Mouse (Mus musculus) bone marrow macrophage, adult 2 months (primary cell): Measurements from ENCODE around the gene Gpalpp1.

Source experiments
- CTCF ChIP-seq: IDR thresholded peaks from 2 replicates; pipeline ENCODE4 v1.5.1; 2012; ENCODE audit warnings: low read depth, mild to moderate bottlenecking, low read length, moderate library complexity
- POLR2A ChIP-seq: IDR thresholded peaks from 2 replicates; pipeline ENCODE4 v1.6.1; 2012; ENCODE audit warnings: mild to moderate bottlenecking, low read depth, low read length, borderline replicate concordance

DNA sequence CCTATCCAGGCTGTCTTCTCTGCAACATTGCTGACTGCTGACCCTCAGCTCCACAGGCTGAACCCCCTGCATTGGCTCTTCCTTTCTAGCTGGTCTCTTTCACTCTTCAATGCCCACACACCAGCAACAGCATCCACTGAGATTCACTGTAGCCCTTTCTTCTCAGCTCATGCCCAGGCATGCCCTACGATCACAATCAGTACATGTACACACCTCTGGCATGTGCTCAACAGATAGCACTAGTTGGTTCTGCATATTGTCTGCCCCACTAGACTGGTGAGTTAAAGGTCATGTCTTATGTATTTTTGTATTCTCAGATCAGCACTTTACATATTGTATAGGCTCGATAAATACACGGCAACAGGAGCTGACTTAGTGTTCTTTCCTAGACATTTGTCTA is 26.4 kb downstream of the Gpalpp1 start:
- no peak for TF ChIP-seq POLR2A
- no peak for TF ChIP-seq CTCF
